Mouse (Mus musculus): Measurements from ENCODE around the gene Tcte1.

DNA sequence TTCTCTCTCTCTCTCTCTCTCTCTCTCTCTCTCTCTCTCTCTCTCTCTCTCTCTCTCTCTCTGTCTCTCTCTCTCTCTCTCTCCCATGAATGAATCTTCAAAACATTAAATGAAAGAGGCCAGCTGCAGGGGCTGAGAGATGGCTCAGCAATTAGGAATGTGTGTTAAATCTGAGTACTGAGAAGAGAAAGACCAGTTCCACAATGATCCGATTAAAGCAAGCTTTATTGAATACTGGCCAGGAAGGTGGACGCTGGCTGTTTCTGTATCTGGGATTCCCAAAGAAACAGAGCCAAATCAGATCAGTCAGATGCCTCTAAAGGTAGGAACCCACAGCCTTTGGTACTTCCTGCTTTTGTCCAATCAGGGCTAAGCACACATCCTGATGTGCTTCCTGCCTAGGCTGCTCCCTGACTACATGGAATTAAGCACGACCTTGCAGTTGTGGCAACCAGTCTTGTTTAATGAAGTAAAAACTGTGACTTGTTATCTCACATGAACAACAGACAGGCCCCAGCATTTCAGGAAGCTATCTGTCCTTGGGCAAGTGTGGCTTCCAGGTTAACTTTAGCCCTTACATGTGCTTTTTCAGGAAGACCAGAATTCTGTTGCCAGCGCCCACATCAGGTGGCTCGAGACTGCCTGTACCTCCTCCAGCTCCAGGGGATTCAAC is 19.8 kb upstream of the Tcte1 start:
- TF ChIP-seq GATA1 (IDR thresholded peaks at IDR 0.05; ENCODE audit: low read length): no peak
- no peak for TF ChIP-seq TAL1 (IDR thresholded peaks at IDR 0.05; ENCODE audit: low read length)
